Mouse (Mus musculus): Measurements from ENCODE around the gene Ucp3. TPM values are rescaled to one million over a fixed set of nuclear protein-coding genes. Genes with fewer than 3 reads are reported as not detected.

Gene Ucp3
- polyA plus RNA-seq, 1 experiment from 2014 or later, result not detected

GRCm38 (mm10) chr7:100458153-100458552 is 14.6 kb upstream of the Ucp3 start:
- peaks cover 52% of the 10 kb centered on the region for H3K36me3 ChIP-seq (ENCODE audit: control insufficient read depth, insufficient read depth, low read length)
- WGBS, result 87% methylated on average over 1 of the region's 1 CpGs
- H3K9me3 ChIP-seq (ENCODE audit: control insufficient read depth, low read length), result no peaks in the 10 kb centered on the region
- H3K4me2 ChIP-seq (ENCODE audit: low read depth, low read length), result no peak overlapping the region
- no peaks in the 10 kb centered on the region for H3K4me1 ChIP-seq (ENCODE audit: control insufficient read depth, insufficient read depth, low read length)
- no peak for ATAC-seq (ENCODE audit: low read depth)
- no peak overlapping the region for H3K27ac ChIP-seq (ENCODE audit: low read depth, low read length)
- no peak overlapping the region for H3K9ac ChIP-seq (replicated peaks; ENCODE audit: low read depth, low read length)
- H3K4me3 ChIP-seq (ENCODE audit: low read depth, low read length), result no peak overlapping the region
- H3K27me3 ChIP-seq (ENCODE audit: control insufficient read depth, insufficient read depth, low read length), result no peaks in the 10 kb centered on the region

GRCm38 (mm10) chr7:100459862-100460261 is 12.9 kb upstream of the Ucp3 start:
- Histone ChIP-seq H3K27me3 (ENCODE audit: control insufficient read depth, insufficient read depth, low read length) (no peaks in the 10 kb centered on the region), H3K27ac (ENCODE audit: low read depth, low read length) (no peak overlapping the region), H3K9ac (replicated peaks; ENCODE audit: low read depth, low read length) (no peak overlapping the region), H3K4me2 (ENCODE audit: low read depth, low read length) (no peak overlapping the region), H3K9me3 (ENCODE audit: control insufficient read depth, low read length) (no peaks in the 10 kb centered on the region), H3K36me3 (ENCODE audit: control insufficient read depth, insufficient read depth, low read length) (peaks cover 35% of the 10 kb centered on the region), H3K4me3 (ENCODE audit: low read depth, low read length) (no peak overlapping the region), H3K4me1 (ENCODE audit: control insufficient read depth, insufficient read depth, low read length) (no peaks in the 10 kb centered on the region)
- 94% methylated on average over 3 of the region's 3 CpGs for WGBS
- no peak for ATAC-seq (ENCODE audit: low read depth)

- no peaks in the 10 kb centered on the region for H3K9me3 ChIP-seq (ENCODE audit: control insufficient read depth, low read length)
- H3K27ac ChIP-seq (ENCODE audit: low read depth, low read length), result no peak overlapping the region
- 85% methylated on average over 6 of the region's 6 CpGs for WGBS
- peaks cover 21% of the 10 kb centered on the region for H3K36me3 ChIP-seq (ENCODE audit: control insufficient read depth, insufficient read depth, low read length)
- no peak overlapping the region for H3K9ac ChIP-seq (replicated peaks; ENCODE audit: low read depth, low read length)
- ATAC-seq (ENCODE audit: low read depth), result no peak
- no peak overlapping the region for H3K4me2 ChIP-seq (ENCODE audit: low read depth, low read length)
- no peaks in the 10 kb centered on the region for H3K4me1 ChIP-seq (ENCODE audit: control insufficient read depth, insufficient read depth, low read length)
- H3K27me3 ChIP-seq (ENCODE audit: control insufficient read depth, insufficient read depth, low read length), result no peaks in the 10 kb centered on the region
- H3K4me3 ChIP-seq (ENCODE audit: low read depth, low read length), result no peak overlapping the region
Measured at GRCm38 (mm10) chr7:100461621-100462151, 11.1 kb upstream of the Ucp3 start.

GRCm38 (mm10) chr7:100463194-100463593 is 9.6 kb upstream of the Ucp3 start:
- Histone ChIP-seq H3K36me3 (ENCODE audit: control insufficient read depth, insufficient read depth, low read length) (peaks cover 14% of the 10 kb centered on the region), H3K9me3 (ENCODE audit: control insufficient read depth, low read length) (no peaks in the 10 kb centered on the region), H3K27ac (ENCODE audit: low read depth, low read length) (no peak overlapping the region), H3K27me3 (ENCODE audit: control insufficient read depth, insufficient read depth, low read length) (no peaks in the 10 kb centered on the region), H3K4me3 (ENCODE audit: low read depth, low read length) (no peak overlapping the region), H3K9ac (replicated peaks; ENCODE audit: low read depth, low read length) (no peak overlapping the region), H3K4me1 (ENCODE audit: control insufficient read depth, insufficient read depth, low read length) (no peaks in the 10 kb centered on the region), H3K4me2 (ENCODE audit: low read depth, low read length) (no peak overlapping the region)
- 90% methylated on average over 9 of the region's 9 CpGs for WGBS
- no peak for ATAC-seq (ENCODE audit: low read depth)

- Histone ChIP-seq H3K27ac (ENCODE audit: low read depth, low read length) (no peak overlapping the region), H3K4me1 (ENCODE audit: control insufficient read depth, insufficient read depth, low read length) (no peaks in the 10 kb centered on the region), H3K27me3 (ENCODE audit: control insufficient read depth, insufficient read depth, low read length) (no peaks in the 10 kb centered on the region), H3K9me3 (ENCODE audit: control insufficient read depth, low read length) (no peaks in the 10 kb centered on the region), H3K4me2 (ENCODE audit: low read depth, low read length) (no peak overlapping the region), H3K36me3 (ENCODE audit: control insufficient read depth, insufficient read depth, low read length) (peaks cover 14% of the 10 kb centered on the region), H3K4me3 (ENCODE audit: low read depth, low read length) (no peak overlapping the region), H3K9ac (replicated peaks; ENCODE audit: low read depth, low read length) (no peak overlapping the region)
- WGBS, result 90% methylated on average over 10 of the region's 10 CpGs
- ATAC-seq (ENCODE audit: low read depth), result no peak
Measured at GRCm38 (mm10) chr7:100463757-100464156, 9.0 kb upstream of the Ucp3 start.

- no peaks in the 10 kb centered on the region for H3K9me3 ChIP-seq (ENCODE audit: control insufficient read depth, low read length)
- no peak overlapping the region for H3K27ac ChIP-seq (ENCODE audit: low read depth, low read length)
- H3K36me3 ChIP-seq (ENCODE audit: control insufficient read depth, insufficient read depth, low read length), result peaks cover 14% of the 10 kb centered on the region
- no peak overlapping the region for H3K9ac ChIP-seq (replicated peaks; ENCODE audit: low read depth, low read length)
- ATAC-seq (ENCODE audit: low read depth), result no peak
- H3K27me3 ChIP-seq (ENCODE audit: control insufficient read depth, insufficient read depth, low read length), result no peaks in the 10 kb centered on the region
- no peak overlapping the region for H3K4me2 ChIP-seq (ENCODE audit: low read depth, low read length)
- H3K4me3 ChIP-seq (ENCODE audit: low read depth, low read length), result no peak overlapping the region
- WGBS, result 96% methylated on average over 7 of the region's 7 CpGs
- no peaks in the 10 kb centered on the region for H3K4me1 ChIP-seq (ENCODE audit: control insufficient read depth, insufficient read depth, low read length)
Measured at GRCm38 (mm10) chr7:100464248-100464647, 8.5 kb upstream of the Ucp3 start.

GRCm38 (mm10) chr7:100465248-100465647 is 7.5 kb upstream of the Ucp3 start:
- Histone ChIP-seq H3K27me3 (ENCODE audit: control insufficient read depth, insufficient read depth, low read length) (no peaks in the 10 kb centered on the region), H3K4me1 (ENCODE audit: control insufficient read depth, insufficient read depth, low read length) (no peaks in the 10 kb centered on the region), H3K4me2 (ENCODE audit: low read depth, low read length) (no peak overlapping the region), H3K9ac (replicated peaks; ENCODE audit: low read depth, low read length) (no peak overlapping the region), H3K9me3 (ENCODE audit: control insufficient read depth, low read length) (no peaks in the 10 kb centered on the region), H3K36me3 (ENCODE audit: control insufficient read depth, insufficient read depth, low read length) (peaks cover 7% of the 10 kb centered on the region), H3K27ac (ENCODE audit: low read depth, low read length) (no peak overlapping the region), H3K4me3 (ENCODE audit: low read depth, low read length) (no peak overlapping the region)
- ATAC-seq (ENCODE audit: low read depth), result no peak
- 83% methylated on average over 4 of the region's 4 CpGs for WGBS

GRCm38 (mm10) chr7:100465656-100466309 is 7.0 kb upstream of the Ucp3 start:
- H3K9me3 ChIP-seq (ENCODE audit: control insufficient read depth, low read length), result no peaks in the 10 kb centered on the region
- WGBS, result 85% methylated on average over 5 of the region's 5 CpGs
- H3K27me3 ChIP-seq (ENCODE audit: control insufficient read depth, insufficient read depth, low read length), result no peaks in the 10 kb centered on the region
- peaks cover 4% of the 10 kb centered on the region for H3K36me3 ChIP-seq (ENCODE audit: control insufficient read depth, insufficient read depth, low read length)
- H3K4me1 ChIP-seq (ENCODE audit: control insufficient read depth, insufficient read depth, low read length), result no peaks in the 10 kb centered on the region
- no peak overlapping the region for H3K4me3 ChIP-seq (ENCODE audit: low read depth, low read length)
- H3K4me2 ChIP-seq (ENCODE audit: low read depth, low read length), result no peak overlapping the region
- ATAC-seq (ENCODE audit: low read depth), result no peak
- H3K9ac ChIP-seq (replicated peaks; ENCODE audit: low read depth, low read length), result no peak overlapping the region
- no peak overlapping the region for H3K27ac ChIP-seq (ENCODE audit: low read depth, low read length)

GRCm38 (mm10) chr7:100466781-100467510 is 5.8 kb upstream of the Ucp3 start:
- Histone ChIP-seq H3K27me3 (ENCODE audit: control insufficient read depth, insufficient read depth, low read length) (no peaks in the 10 kb centered on the region), H3K27ac (ENCODE audit: low read depth, low read length) (no peak overlapping the region), H3K9me3 (ENCODE audit: control insufficient read depth, low read length) (no peaks in the 10 kb centered on the region), H3K4me2 (ENCODE audit: low read depth, low read length) (no peak overlapping the region), H3K4me3 (ENCODE audit: low read depth, low read length) (no peak overlapping the region), H3K4me1 (ENCODE audit: control insufficient read depth, insufficient read depth, low read length) (no peaks in the 10 kb centered on the region), H3K36me3 (ENCODE audit: control insufficient read depth, insufficient read depth, low read length) (peaks cover 2% of the 10 kb centered on the region; the same call in 1 of the 2 replicates), H3K9ac (replicated peaks; ENCODE audit: low read depth, low read length) (no peak overlapping the region)
- ATAC-seq (ENCODE audit: low read depth), result no peak
- 94% methylated on average over 11 of the region's 11 CpGs for WGBS
